In the genomic region with DNA sequence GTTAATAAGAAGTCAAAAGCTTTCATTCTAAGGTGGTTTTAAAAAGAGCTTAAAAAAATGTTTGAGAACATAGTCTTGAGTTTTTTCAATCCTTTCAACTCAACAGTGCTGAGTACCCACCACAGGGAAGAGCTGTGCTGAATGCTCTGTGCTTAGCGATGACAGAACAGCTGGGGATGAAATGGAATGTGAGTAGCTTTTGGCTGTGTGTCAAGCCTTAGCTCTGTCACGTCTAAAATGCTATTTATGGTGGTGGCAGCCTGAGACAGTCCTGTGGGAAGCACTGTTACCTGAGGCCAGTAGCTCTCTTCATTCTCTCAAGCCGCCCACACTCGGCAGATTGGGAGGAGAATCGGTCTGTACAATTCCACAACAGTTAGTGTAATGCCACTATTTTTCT, we compare ENCODE assay signal across 29 mouse cellular contexts. TPM values are rescaled to one million over a fixed set of nuclear protein-coding genes. Genes with fewer than 3 reads are reported as not detected.
DNase-seq lines count a peak whose midpoint lies in the region; ATAC-seq and TF ChIP-seq lines count a peak whose summit lies in the region.
"Had no signal": no experiment of that assay in that cellular context is flagged by ENCODE, and none has a peak within 500 bp of the region (broad histone marks: within the 10 kb centered on the region; RNA-seq: fewer than 3 reads in every experiment).

No protein-coding gene starts in this region.

- 41% methylated on average over 5 of the region's 5 CpGs for WGBS in heart, embryonic 12.5 days
- 62% methylated on average over 5 of the region's 5 CpGs for WGBS in hindbrain, postnatal 0 days
- WGBS in hindbrain, embryonic 12.5 days: 71% methylated on average over 5 of the region's 5 CpGs

- no peak for TF ChIP-seq CTCF in hindbrain, postnatal 0 days (IDR thresholded peaks at IDR 0.05; ENCODE audit: low read depth)

- DNase-seq in heart, postnatal 25 days (ENCODE audit: low spot score): no peak
- DNase-seq in hindbrain, postnatal 0 days (ENCODE audit: low spot score): peak; percentile 13
- peak; percentile 38 for DNase-seq in right cerebral cortex, adult 18-20 months
- DNase-seq in right cerebral cortex, postnatal 4 days: no peak
- DNase-seq in telencephalon, adult 2 months (ENCODE audit: low read depth, low spot score): peak; percentile 50
- DNase-seq: cerebellum, adult 8-10 months; kidney, postnatal 36 days; lung, adult 18-20 months; lung, postnatal 36 days; thymus, postnatal 14 days had no signal

- H3K4me1 ChIP-seq in heart, embryonic 12.5 days (replicated peaks): peaks cover 11% of the 10 kb centered on the region; the same call in 1 of the 2 replicates
- no peaks in the 10 kb centered on the region for H3K4me1 ChIP-seq in hindbrain, postnatal 0 days (ENCODE audit: insufficient read depth, low read length)
- H3K4me1 ChIP-seq in hindbrain, embryonic 12.5 days: no peaks in the 10 kb centered on the region
- H3K4me1 ChIP-seq: midbrain, embryonic 15.5 days; neural tube, embryonic 15.5 days had no signal

- H3K4me2 ChIP-seq in heart, embryonic 12.5 days: no peak overlapping the region
- H3K4me2 ChIP-seq in hindbrain, postnatal 0 days (ENCODE audit: low read depth, low read length): no peak overlapping the region
- H3K4me2 ChIP-seq in hindbrain, embryonic 12.5 days (replicated peaks): no peak overlapping the region
- H3K4me2 ChIP-seq: hindbrain, embryonic 14.5 days; intestine, embryonic 15.5 days; liver, embryonic 11.5 days; midbrain, embryonic 15.5 days; neural tube, embryonic 15.5 days had no signal

- intact Hi-C loops in heart, postnatal 25 days (cut with DNase I): no loop called here

- H3K9ac ChIP-seq in heart, embryonic 12.5 days: no peak overlapping the region
- no peak overlapping the region for H3K9ac ChIP-seq in hindbrain, postnatal 0 days (replicated peaks; ENCODE audit: low read length)
- no peak overlapping the region for H3K9ac ChIP-seq in hindbrain, embryonic 12.5 days
- H3K9ac ChIP-seq: hindbrain, embryonic 14.5 days; intestine, embryonic 15.5 days; midbrain, embryonic 15.5 days; neural tube, embryonic 15.5 days had no signal

- no peak; the same call in 1 of the 2 replicates for ATAC-seq in heart, embryonic 12.5 days (ENCODE audit: insufficient number of reproducible peaks, low FRiP score)
- ATAC-seq in hindbrain, postnatal 0 days: no peak
- no peak for ATAC-seq in hindbrain, embryonic 12.5 days (ENCODE audit: low FRiP score)
- ATAC-seq: forebrain, embryonic 14.5 days; intestine, embryonic 15.5 days; midbrain, embryonic 15.5 days had no signal

- H3K27ac ChIP-seq in heart, embryonic 12.5 days (ENCODE audit: poor library complexity, severe bottlenecking): peak overlapping the region; percentile 36; the same call in 1 of the 2 replicates
- H3K27ac ChIP-seq in hindbrain, postnatal 0 days: no peak overlapping the region
- no peak overlapping the region for H3K27ac ChIP-seq in hindbrain, embryonic 12.5 days
- H3K27ac ChIP-seq: hindbrain, embryonic 14.5 days; intestine, embryonic 15.5 days; midbrain, embryonic 15.5 days; neural tube, embryonic 15.5 days had no signal

- no peaks in the 10 kb centered on the region for H3K27me3 ChIP-seq in heart, embryonic 12.5 days (replicated peaks)
- no peaks in the 10 kb centered on the region for H3K27me3 ChIP-seq in hindbrain, postnatal 0 days (ENCODE audit: insufficient read depth, low read length)
- H3K27me3 ChIP-seq in hindbrain, embryonic 12.5 days: no peaks in the 10 kb centered on the region
- H3K27me3 ChIP-seq: intestine, embryonic 15.5 days; midbrain, embryonic 15.5 days; neural tube, embryonic 15.5 days had no signal

- peaks cover 12% of the 10 kb centered on the region; the same call in 1 of the 2 replicates for H3K36me3 ChIP-seq in heart, embryonic 12.5 days
- H3K36me3 ChIP-seq in hindbrain, postnatal 0 days (ENCODE audit: insufficient read depth, low read length): no peaks in the 10 kb centered on the region
- no peaks in the 10 kb centered on the region for H3K36me3 ChIP-seq in hindbrain, embryonic 12.5 days
- H3K36me3 ChIP-seq: midbrain, embryonic 15.5 days had no signal

- H3K4me3 ChIP-seq in heart, embryonic 12.5 days: no peak overlapping the region
- no peak overlapping the region for H3K4me3 ChIP-seq in hindbrain, postnatal 0 days (ENCODE audit: low read length)
- H3K4me3 ChIP-seq in hindbrain, embryonic 12.5 days: no peak overlapping the region
- H3K4me3 ChIP-seq: intestine, embryonic 15.5 days; midbrain, embryonic 15.5 days; myocyte; neural tube, embryonic 15.5 days had no signal

- peaks cover 5% of the 10 kb centered on the region; the same call in 1 of the 2 replicates for H3K9me3 ChIP-seq in heart, embryonic 12.5 days (replicated peaks)
- no peaks in the 10 kb centered on the region for H3K9me3 ChIP-seq in hindbrain, postnatal 0 days (ENCODE audit: low read length)
- no peaks in the 10 kb centered on the region for H3K9me3 ChIP-seq in hindbrain, embryonic 12.5 days (replicated peaks)
- H3K9me3 ChIP-seq: intestine, embryonic 15.5 days; midbrain, embryonic 15.5 days; neural tube, embryonic 15.5 days had no signal

RNA-seq across cellular contexts. Expression of gene Mob3b, which starts 32.5 kb away (rescaled TPM):
- polyA plus RNA-seq in heart, embryonic 12.5 days (2016; fragmentation: Nextera tagmentation; extraction: Ambion mirVana): 3.5 and 3.6 TPM in 2 replicates
- 1 to 10 TPM; 1.2 to 1.6 TPM for total RNA-seq in heart, postnatal 25 days (2021)
- total RNA-seq in hindbrain, postnatal 0 days (2014; rRNA removed): 2.3 and 2.9 TPM in 2 replicates
- 3.1 and 3.2 TPM in 2 replicates for polyA plus RNA-seq in hindbrain, postnatal 0 days (2015; fragmentation: Nextera tagmentation; extraction: Ambion mirVana)
- polyA plus RNA-seq in hindbrain, embryonic 12.5 days (2016; fragmentation: Nextera tagmentation; extraction: Ambion mirVana): 11.1 and 11.3 TPM in 2 replicates

RNA-seq across cellular contexts. Expression of gene C9orf72, which starts 36.2 kb away (rescaled TPM):
- 17.0 and 19.1 TPM in 2 replicates for polyA plus RNA-seq in heart, embryonic 12.5 days (2016; fragmentation: Nextera tagmentation; extraction: Ambion mirVana)
- total RNA-seq in heart, postnatal 25 days (2021): 10 to 100 TPM; 20.6 to 23.3 TPM
- total RNA-seq in hindbrain, postnatal 0 days (2014; rRNA removed): 42.3 and 49.7 TPM in 2 replicates
- 36.0 and 40.4 TPM in 2 replicates for polyA plus RNA-seq in hindbrain, postnatal 0 days (2015; fragmentation: Nextera tagmentation; extraction: Ambion mirVana)
- 24.7 and 26.4 TPM in 2 replicates for polyA plus RNA-seq in hindbrain, embryonic 12.5 days (2016; fragmentation: Nextera tagmentation; extraction: Ambion mirVana)

RNA-seq across cellular contexts. Expression of gene Ifnk, which starts 37.9 kb away (rescaled TPM):
- not detected in 2 replicates for polyA plus RNA-seq in heart, embryonic 12.5 days (2016; fragmentation: Nextera tagmentation; extraction: Ambion mirVana)
- not detected for total RNA-seq in heart, postnatal 25 days (2021)
- total RNA-seq in hindbrain, postnatal 0 days (2014; rRNA removed): not detected in 2 replicates
- polyA plus RNA-seq in hindbrain, postnatal 0 days (2015; fragmentation: Nextera tagmentation; extraction: Ambion mirVana): not detected in 2 replicates
- 0.60 TPM in 1 of 2 replicates, not detected in the other for polyA plus RNA-seq in hindbrain, embryonic 12.5 days (2016; fragmentation: Nextera tagmentation; extraction: Ambion mirVana)
- total RNA-seq: adrenal gland, adult 18-20 months; adrenal gland, postnatal 4 days; gastrocnemius, adult 8-10 months; granulocyte monocyte progenitor cell, adult 5-6 weeks; layer of hippocampus, postnatal 10 days; megakaryocyte-erythroid progenitor cell, adult 5-6 weeks had no signal
- polyA plus RNA-seq: C2C12; forebrain, embryonic 14.5 days; limb, embryonic 11.5 days; liver, embryonic 11.5 days; midbrain, embryonic 15.5 days; myocyte; neural tube, embryonic 15.5 days; small intestine, adult 2 months; testis, adult 2 months had no signal

Comparison
In these comparisons a context has a peak if more than half of its experiments do, and no peak if none do; other contexts are left out.
1. DNase-seq: peak in hindbrain, postnatal 0 days (single experiment), right cerebral cortex, adult 18-20 months (single experiment) and telencephalon, adult 2 months (single experiment); none in heart, postnatal 25 days (single experiment) and right cerebral cortex, postnatal 4 days (single experiment).